11 mouse cellular contexts compared by ENCODE assay signal in the genomic region with DNA sequence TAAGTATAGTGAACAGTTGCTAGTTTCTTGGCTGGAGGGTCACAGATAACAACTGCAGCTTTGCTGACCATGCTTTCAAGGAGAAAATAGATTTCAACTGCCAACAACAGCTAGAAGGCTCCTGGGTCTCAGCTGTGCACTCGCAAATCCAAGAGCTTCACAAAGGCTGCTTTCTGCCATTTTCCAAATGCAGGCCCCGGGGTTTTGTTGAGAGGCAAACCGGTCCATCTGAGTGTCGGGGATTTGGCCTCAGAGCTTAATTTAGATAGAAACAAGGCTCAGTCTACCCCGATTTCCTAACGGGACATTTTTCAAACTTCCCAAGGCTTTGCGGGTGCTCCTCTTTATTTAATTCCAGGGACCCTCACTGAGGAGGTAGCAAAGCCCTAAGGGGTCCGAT. TPM values are rescaled to one million over a fixed set of nuclear protein-coding genes. Genes with fewer than 3 reads are reported as not detected.
DNase-seq lines count a peak whose midpoint lies in the region; ATAC-seq and TF ChIP-seq lines count a peak whose summit lies in the region.
"Had no signal": no experiment of that assay in that cellular context is flagged by ENCODE, and none has a peak within 500 bp of the region (broad histone marks: within the 10 kb centered on the region; RNA-seq: fewer than 3 reads in every experiment).

No protein-coding gene starts in this region.

- no peaks in the 10 kb centered on the region for H3K9me3 ChIP-seq in erythroblast, embryonic 14.5 days (ENCODE audit: control insufficient read depth, low read length)
- no peaks in the 10 kb centered on the region for H3K9me3 ChIP-seq in lung, postnatal 0 days (ENCODE audit: low read length)
- H3K9me3 ChIP-seq in intestine, embryonic 14.5 days (ENCODE audit: control insufficient read depth, low read length), result no peaks in the 10 kb centered on the region
- no peaks in the 10 kb centered on the region for H3K9me3 ChIP-seq in midbrain, embryonic 13.5 days

- peaks cover 12% of the 10 kb centered on the region for H3K36me3 ChIP-seq in erythroblast, embryonic 14.5 days (ENCODE audit: control insufficient read depth)
- H3K36me3 ChIP-seq in lung, postnatal 0 days (ENCODE audit: insufficient read depth, low read length), result no peaks in the 10 kb centered on the region
- H3K36me3 ChIP-seq in intestine, embryonic 14.5 days (ENCODE audit: control insufficient read depth, insufficient read depth, low read length), result no peaks in the 10 kb centered on the region
- no peaks in the 10 kb centered on the region for H3K36me3 ChIP-seq in midbrain, embryonic 13.5 days

- TF ChIP-seq CTCF in lung, postnatal 0 days (IDR thresholded peaks at IDR 0.05), result no peak
- no peak for TF ChIP-seq CTCF in lung, adult 2 months (IDR thresholded peaks at IDR 0.05; ENCODE audit: insufficient read depth, low read length)

- H3K27ac ChIP-seq in lung, postnatal 0 days (ENCODE audit: low read length), result peak overlapping the region; percentile 57
- peak overlapping the region; percentile 69 for H3K27ac ChIP-seq in intestine, embryonic 14.5 days (ENCODE audit: low read depth)
- H3K27ac ChIP-seq in midbrain, embryonic 13.5 days, result 0 out of 2 replicates have a peak overlapping the region, but pooled peaks have one; percentile 2

- no peak for TF ChIP-seq POLR2A in lung, adult 2 months (IDR thresholded peaks at IDR 0.05; ENCODE audit: borderline replicate concordance, extremely low read depth, low read depth, low read length)

- WGBS in lung, postnatal 0 days, result 36% methylated on average over 8 of the region's 8 CpGs
- 34% methylated on average over 8 of the region's 8 CpGs for WGBS in lung, adult 2 months
- 57% methylated on average over 8 of the region's 8 CpGs for WGBS in intestine, embryonic 14.5 days
- 50% methylated on average over 8 of the region's 8 CpGs for WGBS in midbrain, embryonic 13.5 days

- no peak overlapping the region for H3K9ac ChIP-seq in lung, postnatal 0 days (replicated peaks; ENCODE audit: low read depth)
- H3K9ac ChIP-seq in intestine, embryonic 14.5 days (ENCODE audit: low read length), result no peak overlapping the region
- H3K9ac ChIP-seq in midbrain, embryonic 13.5 days (replicated peaks), result no peak overlapping the region
- H3K9ac ChIP-seq: forebrain, postnatal 0 days had no signal

- no peak for DNase-seq in lung, postnatal 0 days (ENCODE audit: low spot score)
- no peak for DNase-seq in lung, adult 2 months
- peak; percentile 63 for DNase-seq in intestine, embryonic 14.5 days (ENCODE audit: low spot score)
- DNase-seq in cerebellum, postnatal 14 days, result no peak
- DNase-seq in spleen, postnatal 14 days (ENCODE audit: low spot score in 2 of 2), result no peak
- DNase-seq: cerebellum, adult 11 months; forebrain, postnatal 0 days; right cerebral cortex, adult 18-20 months had no signal

- peak overlapping the region; percentile 43; the same call in 1 of the 2 replicates for H3K4me2 ChIP-seq in lung, postnatal 0 days (replicated peaks; ENCODE audit: low read depth, low read length)
- H3K4me2 ChIP-seq in intestine, embryonic 14.5 days (ENCODE audit: low read length), result peak overlapping the region; percentile 36; the same call in 1 of the 2 replicates
- peak overlapping the region; percentile 18; the same call in 1 of the 2 replicates for H3K4me2 ChIP-seq in midbrain, embryonic 13.5 days (replicated peaks)

- H3K27me3 ChIP-seq in erythroblast, embryonic 14.5 days (ENCODE audit: control insufficient read depth), result peaks cover 33% of the 10 kb centered on the region
- H3K27me3 ChIP-seq in lung, postnatal 0 days (replicated peaks; ENCODE audit: insufficient read depth, low read length), result no peaks in the 10 kb centered on the region
- no peaks in the 10 kb centered on the region for H3K27me3 ChIP-seq in intestine, embryonic 14.5 days (replicated peaks; ENCODE audit: control insufficient read depth, insufficient read depth, low read length)
- no peaks in the 10 kb centered on the region for H3K27me3 ChIP-seq in midbrain, embryonic 13.5 days

- peaks cover 89% of the 10 kb centered on the region for H3K4me1 ChIP-seq in erythroblast, embryonic 14.5 days (ENCODE audit: control insufficient read depth)
- peaks cover 15% of the 10 kb centered on the region; the same call in 1 of the 2 replicates for H3K4me1 ChIP-seq in lung, postnatal 0 days (ENCODE audit: insufficient read depth, low read depth, low read length)
- H3K4me1 ChIP-seq in lung, adult 2 months (ENCODE audit: control insufficient read depth, insufficient read depth, low read length), result peaks cover 9% of the 10 kb centered on the region; the same call in 1 of the 2 replicates
- H3K4me1 ChIP-seq in intestine, embryonic 14.5 days (replicated peaks; ENCODE audit: control insufficient read depth, insufficient read depth, low read length), result peaks cover 49% of the 10 kb centered on the region
- peaks cover 24% of the 10 kb centered on the region; the same call in 1 of the 2 replicates for H3K4me1 ChIP-seq in midbrain, embryonic 13.5 days (replicated peaks)

- TF ChIP-seq EP300 in lung, postnatal 0 days (IDR thresholded peaks at IDR 0.05), result no peak

- H3K4me3 ChIP-seq in erythroblast, embryonic 14.5 days (replicated peaks), result peak overlapping the region; percentile 68
- no peak overlapping the region for H3K4me3 ChIP-seq in lung, postnatal 0 days (ENCODE audit: low read depth, low read length)
- no peak overlapping the region for H3K4me3 ChIP-seq in lung, adult 2 months (replicated peaks; ENCODE audit: extremely low read depth, low read depth, low read length)
- H3K4me3 ChIP-seq in intestine, embryonic 14.5 days (ENCODE audit: low read depth, low read length), result no peak overlapping the region
- no peak overlapping the region for H3K4me3 ChIP-seq in midbrain, embryonic 13.5 days (replicated peaks)

- no peak for ATAC-seq in erythroblast, adult 5-6 weeks (replicated peaks; ENCODE audit: low FRiP score, poor library complexity, severe bottlenecking)
- no peak for ATAC-seq in lung, postnatal 0 days
- no peak for ATAC-seq in intestine, embryonic 14.5 days (replicated peaks; ENCODE audit: low FRiP score, low TSS enrichment, low read depth)
- ATAC-seq in midbrain, embryonic 13.5 days, result no peak
- ATAC-seq: forebrain, postnatal 0 days had no signal

RNA-seq across cellular contexts. Expression of a gene that starts 27.5 kb away (rescaled TPM):
- 0.53 and 1.1 TPM in 2 replicates for polyA plus RNA-seq in erythroblast, embryonic 14.5 days (2012)
- total RNA-seq in erythroblast, adult 5-6 weeks (2015; ENCODE audit: low replicate concordance), result 35.9 and 36.6 TPM in 2 replicates
- 34.0 and 40.8 TPM in 2 replicates for total RNA-seq in erythroblast, adult 5-6 weeks (2017; ENCODE audit: low replicate concordance)
- polyA plus RNA-seq in lung, postnatal 0 days (2015; fragmentation: Nextera tagmentation; extraction: Ambion mirVana), result 4.2 and 5.6 TPM in 2 replicates
- 0.17 and 0.47 TPM in 2 replicates for polyA plus RNA-seq in lung, adult 2 months (2012; rRNA removed)
- 61.7 and 63.7 TPM in 2 replicates for polyA plus RNA-seq in intestine, embryonic 14.5 days (2014; fragmentation: Nextera tagmentation; extraction: Ambion mirVana)
- polyA plus RNA-seq in midbrain, embryonic 13.5 days (2015; fragmentation: Nextera tagmentation; extraction: Ambion mirVana), result 23.6 and 26.2 TPM in 2 replicates

Comparison
In these comparisons a context has a peak if more than half of its experiments do, and no peak if none do; other contexts are left out.
1. H3K27ac ChIP-seq: peak in every context shown above with its lines; median percentile 69 in intestine, embryonic 14.5 days; 57 in lung, postnatal 0 days; 2 in midbrain, embryonic 13.5 days.